Mouse (Mus musculus) adrenal gland, postnatal 25 days (tissue): ENCODE measurements at regions not wholly inside any gene's neighbourhood (a gene's known extent, or its start where the extent isn't known, plus 50 kb on each side); places are given as distances from the start of the nearest gene placed in this dataset.
"Not testable (repeated sequence)": the region's sequence is repeated elsewhere in the genome, so short reads cannot be mapped to it uniquely, and the experiment has no call there.

Experiments used
- DNase-seq: peaks from one replicate; pipeline ENCODE4 v3.0.0; 2021; ENCODE audit warnings: mixed read lengths

GRCm38 (mm10) chr15:62282116-62282515, 1359.3 kb upstream of the A1bg start:
- peak; percentile 46 for DNase-seq

GRCm38 (mm10) chr15:62279526-62279925, 1356.7 kb upstream of the A1bg start:
- DNase-seq: no peak

- DNase-seq: no peak
These were observed 1352.0 kb upstream of the A1bg start for GRCm38 (mm10) chr15:62274818-62275217.

GRCm38 (mm10) chr15:62273855-62274488, 1351.2 kb upstream of the A1bg start:
- no peak for DNase-seq

GRCm38 (mm10) chr15:62272755-62273154, 1349.9 kb upstream of the A1bg start:
- no peak for DNase-seq

- DNase-seq: no peak
These were observed 1348.6 kb upstream of the A1bg start for GRCm38 (mm10) chr15:62271428-62271827.

- no peak for DNase-seq
These were observed 1345.4 kb upstream of the A1bg start for GRCm38 (mm10) chr15:62268189-62268588.

- no peak for DNase-seq
These were observed 1344.7 kb upstream of the A1bg start for GRCm38 (mm10) chr15:62267536-62267935.

- DNase-seq: no peak
These were observed 1343.2 kb upstream of the A1bg start for GRCm38 (mm10) chr15:62266025-62266424.

- no peak for DNase-seq
These were observed 1342.7 kb upstream of the A1bg start for GRCm38 (mm10) chr15:62265484-62265937.

GRCm38 (mm10) chr15:62264966-62265365, 1342.2 kb upstream of the A1bg start:
- no peak for DNase-seq

- no peak for DNase-seq
These were observed 1341.4 kb upstream of the A1bg start for GRCm38 (mm10) chr15:62264183-62264582.

GRCm38 (mm10) chr15:62262487-62262886, 1339.7 kb upstream of the A1bg start:
- no peak for DNase-seq

GRCm38 (mm10) chr15:62261520-62261919, 1338.7 kb upstream of the A1bg start:
- peak; percentile 46 for DNase-seq

- DNase-seq: no peak
These were observed 1335.8 kb upstream of the A1bg start for GRCm38 (mm10) chr15:62258611-62259010.

GRCm38 (mm10) chr15:62257955-62258354, 1335.1 kb upstream of the A1bg start:
- peak; percentile 58 for DNase-seq

- no peak for DNase-seq
These were observed 1334.4 kb upstream of the A1bg start for GRCm38 (mm10) chr15:62257110-62257667.

- DNase-seq: no peak
These were observed 1332.8 kb upstream of the A1bg start for GRCm38 (mm10) chr15:62255571-62255970.

- DNase-seq: no peak
These were observed 1330.9 kb upstream of the A1bg start for GRCm38 (mm10) chr15:62253724-62254123.

GRCm38 (mm10) chr15:62252078-62252833, 1329.4 kb upstream of the A1bg start:
- DNase-seq: not testable (repeated sequence)

GRCm38 (mm10) chr15:62249436-62249835, 1326.6 kb upstream of the A1bg start:
- no peak for DNase-seq

- DNase-seq: no peak
These were observed 1323.8 kb upstream of the A1bg start for GRCm38 (mm10) chr15:62246561-62247079.

- no peak for DNase-seq
These were observed 1322.4 kb upstream of the A1bg start for GRCm38 (mm10) chr15:62245237-62245636.
